Mouse (Mus musculus): Measurements from ENCODE around the gene Fgfr2. TPM values are rescaled to one million over a fixed set of nuclear protein-coding genes. Genes with fewer than 3 reads are reported as not detected.

The Fgfr2 gene
- polyA plus RNA-seq, 1 experiment from 2014 or later, result 123 TPM

DNA sequence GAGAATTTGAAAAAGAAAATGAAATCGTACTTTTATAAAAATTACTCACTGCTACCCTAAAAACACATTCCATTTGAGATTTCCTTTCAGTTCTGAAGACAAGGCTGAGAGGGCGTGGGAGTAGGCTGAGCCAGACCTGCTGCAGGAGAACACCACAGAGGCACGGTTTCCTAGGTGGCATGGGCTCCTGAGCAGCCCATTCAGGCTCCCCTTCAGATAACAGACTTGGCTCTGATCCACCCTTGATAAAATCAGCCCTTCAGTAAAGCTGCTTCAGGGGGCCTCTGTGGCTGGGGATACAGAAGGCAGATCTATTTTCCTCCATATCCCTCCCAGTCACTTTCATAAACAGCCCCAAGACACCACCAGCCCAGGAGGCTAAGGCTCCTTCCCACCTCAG lies 786.4 kb downstream of the Fgfr2 start:
- WGBS, result 66% methylated on average over 3 of the region's 3 CpGs
- H3K9ac ChIP-seq, result no peak overlapping the region
- H3K4me2 ChIP-seq (replicated peaks), result no peak overlapping the region
- peaks cover 26% of the 10 kb centered on the region for H3K4me1 ChIP-seq
- no peaks in the 10 kb centered on the region for H3K9me3 ChIP-seq
- no peak overlapping the region for H3K4me3 ChIP-seq
- no peak overlapping the region for H3K27ac ChIP-seq
- no peaks in the 10 kb centered on the region for H3K27me3 ChIP-seq
- ATAC-seq (ENCODE audit: low FRiP score, low read depth), result no peak
- no peaks in the 10 kb centered on the region for H3K36me3 ChIP-seq

DNA sequence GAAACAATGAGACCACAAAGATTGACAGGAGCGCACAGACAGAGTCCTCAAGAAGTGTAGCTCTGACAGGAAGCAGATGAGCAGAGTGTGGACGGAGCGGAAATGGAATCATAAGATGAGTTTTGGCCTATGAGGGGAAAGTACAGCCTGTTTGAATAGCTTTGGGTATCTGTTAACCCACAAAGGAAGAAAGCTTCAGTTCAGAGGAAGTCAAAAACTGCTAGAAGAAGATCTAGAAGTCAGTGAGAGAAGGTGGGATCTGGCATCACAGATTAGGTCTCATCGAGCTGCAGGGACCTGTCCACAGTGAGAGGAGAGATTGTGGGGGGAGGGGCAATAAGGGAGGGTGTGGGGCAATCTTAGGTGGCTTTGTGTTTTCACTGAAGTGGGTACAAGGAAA lies 787.8 kb downstream of the Fgfr2 start:
- Histone ChIP-seq H3K4me3 (no peak overlapping the region), H3K4me2 (replicated peaks) (no peak overlapping the region), H3K27me3 (no peaks in the 10 kb centered on the region), H3K9me3 (no peaks in the 10 kb centered on the region), H3K27ac (no peak overlapping the region), H3K9ac (no peak overlapping the region), H3K36me3 (no peaks in the 10 kb centered on the region), H3K4me1 (peaks cover 28% of the 10 kb centered on the region)
- WGBS, result 93% methylated on average over 4 of the region's 4 CpGs
- no peak for ATAC-seq (ENCODE audit: low FRiP score, low read depth)

DNA sequence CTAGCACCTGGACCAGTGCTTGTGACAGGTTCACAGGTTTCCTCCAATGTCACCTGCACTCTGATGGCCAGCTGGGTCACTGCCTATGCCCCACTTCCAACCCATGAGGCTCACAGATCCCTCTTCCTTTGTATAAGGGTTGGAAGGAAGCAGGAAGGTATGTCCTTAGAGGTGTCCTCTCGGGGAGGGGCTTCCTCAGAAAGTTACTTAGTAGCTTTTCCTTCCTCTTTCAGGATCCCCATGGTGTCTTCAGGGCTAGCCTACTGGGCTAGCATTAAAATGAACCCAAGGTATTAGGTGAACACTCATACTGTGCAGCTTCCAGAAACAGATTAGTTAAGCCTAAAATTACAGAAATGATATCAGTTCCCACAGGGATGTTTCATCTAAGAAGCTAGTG lies 790.1 kb downstream of the Fgfr2 start:
- Histone ChIP-seq H3K9me3 (no peaks in the 10 kb centered on the region), H3K4me3 (no peak overlapping the region), H3K9ac (no peak overlapping the region), H3K36me3 (no peaks in the 10 kb centered on the region), H3K27ac (no peak overlapping the region), H3K4me2 (replicated peaks) (no peak overlapping the region), H3K4me1 (peaks cover 28% of the 10 kb centered on the region), H3K27me3 (no peaks in the 10 kb centered on the region)
- ATAC-seq (ENCODE audit: low FRiP score, low read depth), result no peak
- 82% methylated on average over 1 of the region's 1 CpGs for WGBS

DNA sequence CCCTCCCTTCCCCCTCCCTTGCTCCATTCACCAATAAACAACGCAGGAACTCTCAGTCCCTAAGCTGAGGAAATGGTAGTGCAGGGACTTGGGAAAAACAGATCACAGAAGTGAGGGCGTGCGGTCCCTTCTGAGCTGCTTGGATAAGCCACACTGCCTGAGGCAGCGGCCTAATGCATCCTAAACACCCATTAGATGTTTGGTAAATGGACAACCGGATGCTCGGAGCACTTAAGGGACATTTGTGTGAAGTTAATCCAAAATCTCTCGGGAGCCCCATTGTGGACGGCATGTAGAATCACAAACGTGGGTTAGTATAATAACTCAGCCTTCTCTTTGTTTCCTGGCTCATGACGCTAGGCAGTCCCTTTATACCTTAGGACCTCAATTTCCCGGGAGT lies 791.0 kb downstream of the Fgfr2 start:
- 31% methylated on average over 11 of the region's 11 CpGs for WGBS
- H3K27ac ChIP-seq, result no peak overlapping the region
- no peak for ATAC-seq (ENCODE audit: low FRiP score, low read depth)

DNA sequence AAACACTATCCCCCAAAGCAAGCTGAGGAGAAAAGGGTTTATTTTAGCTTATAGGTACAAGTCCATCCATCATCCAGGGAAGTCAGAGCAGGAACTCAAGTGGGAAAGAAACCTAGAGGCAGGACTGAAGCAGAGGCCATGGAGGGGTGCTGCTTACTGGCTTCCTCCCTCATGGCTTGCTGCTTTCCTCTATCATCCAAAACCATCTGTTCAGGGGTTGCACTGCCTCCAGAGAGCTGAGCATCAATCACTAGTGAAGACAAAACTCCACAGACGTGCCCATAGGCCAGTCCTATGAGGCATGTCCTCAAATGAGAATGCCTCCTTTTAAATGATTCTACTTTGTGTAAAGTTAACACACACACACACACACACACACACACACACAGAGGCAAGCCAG lies 793.0 kb downstream of the Fgfr2 start:
- Histone ChIP-seq H3K4me2 (replicated peaks) (no peak overlapping the region), H3K9me3 (no peaks in the 10 kb centered on the region), H3K27ac (no peak overlapping the region), H3K4me1 (peaks cover 21% of the 10 kb centered on the region), H3K36me3 (no peaks in the 10 kb centered on the region), H3K4me3 (no peak overlapping the region), H3K27me3 (no peaks in the 10 kb centered on the region), H3K9ac (no peak overlapping the region)
- 52% methylated on average over 1 of the region's 1 CpGs for WGBS
- no peak for ATAC-seq (ENCODE audit: low FRiP score, low read depth)

More for the DNA sequence above, 791.0 kb downstream of the Fgfr2 start:
- Histone ChIP-seq H3K4me2 (replicated peaks) (no peak overlapping the region; the same call in 1 of the 2 replicates), H3K36me3 (no peaks in the 10 kb centered on the region), H3K9ac (no peak overlapping the region), H3K4me3 (no peak overlapping the region), H3K9me3 (no peaks in the 10 kb centered on the region), H3K27me3 (no peaks in the 10 kb centered on the region), H3K4me1 (peaks cover 21% of the 10 kb centered on the region)

DNA sequence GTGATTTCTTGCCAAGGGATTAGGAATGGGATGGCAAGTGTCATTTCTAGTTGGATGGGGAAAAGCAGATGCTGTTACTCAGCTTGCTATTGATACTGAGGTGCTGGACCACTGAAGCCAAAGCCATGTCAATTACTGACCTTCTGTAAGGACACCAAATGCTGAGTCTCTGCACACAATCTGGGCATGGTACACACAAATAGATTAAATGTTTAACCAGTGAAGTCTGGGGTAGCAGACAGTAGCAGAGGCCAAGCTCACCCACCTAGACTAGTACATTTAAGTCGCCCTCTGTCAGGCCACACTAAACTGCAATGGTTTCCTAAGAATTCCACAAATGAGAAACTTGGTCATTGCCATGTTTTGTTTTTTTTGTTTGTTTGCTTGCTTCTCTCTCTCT lies 794.5 kb downstream of the Fgfr2 start:
- Histone ChIP-seq H3K36me3 (no peaks in the 10 kb centered on the region), H3K27me3 (no peaks in the 10 kb centered on the region), H3K9me3 (no peaks in the 10 kb centered on the region), H3K9ac (no peak overlapping the region), H3K4me1 (peaks cover 21% of the 10 kb centered on the region), H3K4me2 (replicated peaks) (no peak overlapping the region), H3K27ac (no peak overlapping the region), H3K4me3 (no peak overlapping the region)
- 84% methylated on average over 1 of the region's 1 CpGs for WGBS
- ATAC-seq (ENCODE audit: low FRiP score, low read depth), result no peak

DNA sequence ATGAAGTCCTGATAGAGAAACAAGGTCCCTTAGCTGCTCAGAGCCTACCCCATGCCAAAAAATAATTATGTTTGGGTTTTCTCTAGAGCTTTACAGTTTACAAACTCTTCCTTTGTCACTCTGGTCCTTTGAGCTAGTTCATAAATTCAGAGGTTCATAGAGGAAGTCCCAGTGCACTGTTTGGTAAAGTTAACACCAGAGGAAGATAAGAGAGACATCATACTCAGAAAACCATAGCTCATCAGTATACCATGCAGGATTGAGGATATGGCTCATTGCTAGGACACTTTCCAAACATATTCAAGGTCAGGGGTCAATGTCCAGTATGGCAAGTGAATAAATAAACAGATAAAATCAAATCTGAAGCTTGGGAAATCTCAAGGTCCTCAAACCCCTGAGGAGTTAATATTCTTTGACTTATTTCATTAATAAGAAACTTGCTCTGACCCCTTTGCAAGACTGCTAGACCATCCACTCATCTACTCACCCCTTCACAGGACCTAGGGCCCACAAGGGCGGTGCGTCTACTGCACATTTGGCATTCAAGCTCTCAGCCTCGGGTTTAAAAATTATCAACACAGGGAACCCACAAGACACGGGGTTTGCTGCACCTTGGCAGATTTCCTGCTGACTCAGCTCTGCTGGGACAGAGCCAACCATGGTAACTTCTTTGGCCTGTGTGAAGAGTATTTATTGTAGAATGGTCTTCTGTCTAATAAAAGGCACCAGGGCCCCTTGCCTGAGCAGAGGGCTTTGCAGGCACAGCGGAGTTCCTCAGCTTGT lies 797.4 kb downstream of the Fgfr2 start:
- peak overlapping the region; percentile 58; the same call in 1 of the 2 replicates for H3K27ac ChIP-seq
- 0 out of 2 replicates have a peak, but pooled peaks cover 4% of the 10 kb centered on the region for H3K27me3 ChIP-seq
- H3K4me1 ChIP-seq, result peaks cover 8% of the 10 kb centered on the region
- no peak overlapping the region for H3K9ac ChIP-seq
- no peaks in the 10 kb centered on the region for H3K9me3 ChIP-seq
- H3K4me3 ChIP-seq, result no peak overlapping the region
- no peak overlapping the region for H3K4me2 ChIP-seq (replicated peaks)
- 0 out of 2 replicates have a peak, but pooled peaks have one; percentile 40 for ATAC-seq (ENCODE audit: low FRiP score, low read depth)
- H3K36me3 ChIP-seq, result no peaks in the 10 kb centered on the region
- WGBS, result 49% methylated on average over 5 of the region's 5 CpGs

DNA sequence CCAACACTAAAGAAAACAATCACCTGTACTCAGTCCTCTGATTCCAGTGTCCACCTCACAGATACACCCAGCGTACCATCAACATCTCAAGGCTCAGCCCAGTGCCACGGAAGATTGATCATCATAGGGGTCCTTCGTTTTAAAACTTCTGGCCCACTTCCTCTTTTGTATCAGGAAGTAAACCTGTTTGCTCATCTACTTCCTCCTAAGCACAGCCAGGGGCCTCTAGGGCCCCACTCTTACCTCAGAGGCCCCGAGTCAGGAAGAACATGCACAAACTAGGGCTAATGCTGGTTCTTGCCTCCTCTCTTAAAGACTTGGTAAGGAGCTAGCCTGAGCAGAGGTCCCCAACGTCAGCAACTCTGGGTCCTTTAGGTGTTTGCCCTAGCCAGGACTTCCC lies 799.7 kb downstream of the Fgfr2 start:
- H3K4me2 ChIP-seq (replicated peaks), result no peak overlapping the region
- 77% methylated on average over 5 of the region's 5 CpGs for WGBS
- no peak for ATAC-seq (ENCODE audit: low FRiP score, low read depth)
- 0 out of 2 replicates have a peak, but pooled peaks cover 4% of the 10 kb centered on the region for H3K27me3 ChIP-seq
- no peaks in the 10 kb centered on the region for H3K9me3 ChIP-seq
- H3K4me3 ChIP-seq, result no peak overlapping the region
- H3K27ac ChIP-seq, result no peak overlapping the region
- H3K4me1 ChIP-seq, result peaks cover 8% of the 10 kb centered on the region
- H3K36me3 ChIP-seq, result no peaks in the 10 kb centered on the region
- no peak overlapping the region for H3K9ac ChIP-seq

DNA sequence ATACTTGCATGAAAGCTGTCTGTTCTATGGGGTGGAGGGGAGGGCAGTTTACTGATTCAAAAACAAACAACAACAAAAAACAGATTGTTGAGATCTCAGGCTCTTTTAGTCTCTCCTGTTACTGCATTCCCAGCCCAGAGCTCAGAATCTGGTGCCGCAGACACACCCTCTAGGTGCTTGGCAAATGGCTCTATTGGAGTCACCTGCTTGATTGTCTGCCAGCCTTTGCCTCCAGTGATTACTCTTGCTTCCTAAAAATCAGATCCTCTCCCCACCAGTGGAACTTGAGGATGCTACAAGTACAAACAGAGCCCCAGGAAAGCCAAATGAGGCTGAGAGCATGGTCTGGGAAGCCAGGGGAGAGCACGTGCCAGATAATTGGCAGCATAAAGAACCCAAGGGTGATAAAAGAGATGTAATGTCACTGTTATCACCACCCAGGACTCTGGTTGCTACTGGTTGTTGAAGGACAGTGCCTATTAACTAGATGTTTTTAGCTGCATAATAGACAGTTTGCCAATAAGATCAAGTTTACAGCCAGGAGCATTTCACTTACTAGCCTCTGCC lies 801.7 kb downstream of the Fgfr2 start:
- no peak for ATAC-seq (ENCODE audit: low FRiP score, low read depth)
- no peaks in the 10 kb centered on the region for H3K36me3 ChIP-seq
- no peaks in the 10 kb centered on the region for H3K9me3 ChIP-seq
- H3K9ac ChIP-seq, result no peak overlapping the region
- peaks cover 15% of the 10 kb centered on the region for H3K4me1 ChIP-seq
- H3K4me3 ChIP-seq, result no peak overlapping the region
- H3K27me3 ChIP-seq, result 0 out of 2 replicates have a peak, but pooled peaks cover 4% of the 10 kb centered on the region
- no peak overlapping the region for H3K27ac ChIP-seq
- WGBS, result 66% methylated on average over 2 of the region's 2 CpGs
- no peak overlapping the region for H3K4me2 ChIP-seq (replicated peaks)

DNA sequence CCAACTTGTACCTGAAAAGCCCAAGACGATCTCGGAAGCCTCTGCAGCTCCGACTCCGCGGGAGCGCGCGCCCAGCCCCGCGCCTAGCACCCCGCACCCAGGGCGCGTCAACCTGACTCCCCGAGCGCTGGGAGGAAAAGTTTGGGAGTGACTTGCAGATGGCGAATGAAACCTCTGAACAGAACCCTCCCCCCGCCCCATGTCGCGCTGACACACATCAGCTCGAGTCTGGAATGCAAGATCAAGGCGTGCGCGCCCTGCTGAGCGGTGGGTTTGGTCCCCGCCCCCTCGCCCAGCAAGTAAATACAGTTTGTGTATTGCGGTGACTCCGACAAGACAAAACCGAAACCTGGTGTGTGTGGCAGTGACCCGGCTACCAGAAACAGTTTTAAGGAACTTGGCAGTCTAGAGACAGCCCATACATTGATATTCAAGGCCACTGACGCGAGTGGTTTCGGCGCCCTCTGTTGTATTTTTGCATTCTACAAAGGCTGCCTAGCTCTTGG lies 806.1 kb downstream of the Fgfr2 start, which contains the start of gene Chst15:
Gene Chst15 (minus strand): TSS at position 193 of the 506 bp plus-strand sequence.
- WGBS, result under 1% methylated on average over 34 of the region's 34 CpGs
- ATAC-seq (ENCODE audit: low FRiP score, low read depth), result peak; percentile 21; the same call in 1 of the 2 replicates
- peaks cover 37% of the 10 kb centered on the region for H3K4me1 ChIP-seq

DNA sequence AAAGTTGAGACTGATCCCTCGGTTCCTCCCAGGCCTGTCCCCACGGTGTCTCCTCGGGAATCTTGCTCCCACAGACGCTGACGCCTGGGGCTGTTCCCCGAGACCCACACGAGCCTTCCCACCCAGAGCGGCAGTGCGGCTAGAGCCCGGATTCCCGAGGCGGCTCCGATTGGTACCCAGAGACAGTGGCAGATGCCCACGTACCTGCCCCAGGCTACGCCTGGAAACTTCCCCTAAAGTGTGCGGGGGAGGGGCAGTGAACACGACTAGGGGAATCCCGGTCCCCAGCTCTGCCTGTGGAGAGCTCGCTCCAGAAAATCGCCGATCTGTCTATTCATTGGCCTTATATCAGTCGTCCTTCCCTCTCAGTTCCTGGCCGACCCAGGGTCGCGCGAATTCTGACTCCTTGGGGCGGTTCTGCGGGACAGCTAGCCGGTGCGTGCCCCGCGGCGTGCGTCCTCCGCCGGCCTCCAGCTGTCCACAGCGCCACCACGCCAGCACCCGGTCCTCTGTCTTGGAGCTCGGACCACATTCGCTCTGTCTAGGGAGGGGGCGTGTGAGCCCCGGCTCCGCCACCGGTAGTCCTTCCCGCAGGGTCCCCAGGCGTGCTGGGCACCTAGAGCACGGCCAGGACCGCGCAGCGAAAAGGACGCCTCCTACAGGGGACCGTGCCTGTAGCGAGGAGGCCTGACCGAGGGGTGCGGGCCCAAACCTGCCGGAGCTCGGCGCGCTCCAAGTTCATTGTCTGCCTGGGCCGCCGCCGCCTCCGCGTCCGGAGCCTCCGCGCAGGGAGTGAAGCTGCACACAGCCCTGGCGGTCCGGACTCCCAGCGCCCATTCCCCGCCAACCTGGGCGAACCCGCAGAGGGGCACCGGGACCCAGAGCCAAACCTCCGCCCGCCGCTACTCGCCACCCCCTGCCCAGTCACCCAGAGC lies 806.8 kb downstream of the Fgfr2 start:
- H3K36me3 ChIP-seq, result no peaks in the 10 kb centered on the region
- peak overlapping the region; percentile 98 for H3K4me2 ChIP-seq (replicated peaks)
- WGBS, result under 1% methylated on average over 79 of the region's 79 CpGs
- H3K4me3 ChIP-seq, result peak overlapping the region; percentile 82
- peak overlapping the region; percentile 83 for H3K27ac ChIP-seq
- H3K9me3 ChIP-seq, result no peaks in the 10 kb centered on the region
- peaks cover 44% of the 10 kb centered on the region for H3K4me1 ChIP-seq
- H3K27me3 ChIP-seq, result no peaks in the 10 kb centered on the region
- ATAC-seq (ENCODE audit: low FRiP score, low read depth), result peak; percentile 53
- H3K9ac ChIP-seq, result peak overlapping the region; percentile 82

More for the DNA sequence above, 806.1 kb downstream of the Fgfr2 start, which contains the start of gene Chst15:
- Histone ChIP-seq H3K4me3 (peak within 1 kb of the TSS; percentile 82), H3K27me3 (0 out of 2 replicates have a peak, but pooled peaks cover 4% of the 10 kb centered on the region), H3K36me3 (no peaks in the 10 kb centered on the region), H3K9me3 (no peaks in the 10 kb centered on the region), H3K27ac (peak within 1 kb of the TSS; percentile 83), H3K9ac (peak within 1 kb of the TSS; percentile 82), H3K4me2 (replicated peaks) (peak within 1 kb of the TSS; percentile 98)
